Mouse (Mus musculus): ENCODE data around the gene Insyn1. TPM values are rescaled to one million over a fixed set of nuclear protein-coding genes. Genes with fewer than 3 reads are reported as not detected.

Gene Insyn1
- polyA plus RNA-seq, 1 experiment = 1.1 TPM

GRCm38 (mm10) chr9:58457481-58457955 lies 30.9 kb upstream of the Insyn1 start:
- 36% methylated on average over 7 of the region's 7 CpGs for WGBS
- Histone ChIP-seq H3K4me3 (ENCODE audit: low read depth, low read length) (no peak overlapping the region), H3K27me3 (ENCODE audit: control insufficient read depth, insufficient read depth, low read length) (no peaks in the 10 kb centered on the region), H3K4me1 (ENCODE audit: control insufficient read depth, insufficient read depth, insufficient read length, low read length) (peaks cover 7% of the 10 kb centered on the region), H3K27ac (ENCODE audit: insufficient read depth, low read depth, low read length) (no peak overlapping the region), H3K36me3 (ENCODE audit: control insufficient read depth, insufficient read depth, low read length) (no peaks in the 10 kb centered on the region)
- TF ChIP-seq POLR2A (IDR thresholded peaks at IDR 0.05; ENCODE audit: low read depth, low read length) (no peak), CTCF (IDR thresholded peaks at IDR 0.05; ENCODE audit: extremely low read depth, insufficient read length, insufficient replicate concordance, low read depth, low read length) (no peak)

- Histone ChIP-seq H3K27me3 (ENCODE audit: control insufficient read depth, insufficient read depth, low read length) (no peaks in the 10 kb centered on the region), H3K4me3 (ENCODE audit: low read depth, low read length) (no peak overlapping the region), H3K27ac (ENCODE audit: insufficient read depth, low read depth, low read length) (no peak overlapping the region), H3K36me3 (ENCODE audit: control insufficient read depth, insufficient read depth, low read length) (no peaks in the 10 kb centered on the region), H3K4me1 (ENCODE audit: control insufficient read depth, insufficient read depth, insufficient read length, low read length) (peaks cover 7% of the 10 kb centered on the region)
- TF ChIP-seq CTCF (IDR thresholded peaks at IDR 0.05; ENCODE audit: extremely low read depth, insufficient read length, insufficient replicate concordance, low read depth, low read length) = no peak
- no peak for TF ChIP-seq POLR2A (IDR thresholded peaks at IDR 0.05; ENCODE audit: low read depth, low read length)
- 88% methylated on average over 3 of the region's 3 CpGs for WGBS
Observed at GRCm38 (mm10) chr9:58458341-58458740, 30.1 kb upstream of the Insyn1 start.

- H3K36me3 ChIP-seq (ENCODE audit: control insufficient read depth, insufficient read depth, low read length) = no peaks in the 10 kb centered on the region
- WGBS = 88% methylated on average over 6 of the region's 6 CpGs
- H3K4me1 ChIP-seq (ENCODE audit: control insufficient read depth, insufficient read depth, insufficient read length, low read length) = peaks cover 7% of the 10 kb centered on the region
- no peak overlapping the region for H3K4me3 ChIP-seq (ENCODE audit: low read depth, low read length)
- no peak overlapping the region for H3K27ac ChIP-seq (ENCODE audit: insufficient read depth, low read depth, low read length)
- H3K27me3 ChIP-seq (ENCODE audit: control insufficient read depth, insufficient read depth, low read length) = no peaks in the 10 kb centered on the region
- TF ChIP-seq CTCF (IDR thresholded peaks at IDR 0.05; ENCODE audit: extremely low read depth, insufficient read length, insufficient replicate concordance, low read depth, low read length) (no peak), POLR2A (IDR thresholded peaks at IDR 0.05; ENCODE audit: low read depth, low read length) (no peak)
Observed at GRCm38 (mm10) chr9:58458856-58459553, 29.4 kb upstream of the Insyn1 start.

GRCm38 (mm10) chr9:58467345-58468025 lies 20.9 kb upstream of the Insyn1 start:
- Histone ChIP-seq H3K4me1 (ENCODE audit: control insufficient read depth, insufficient read depth, insufficient read length, low read length) (no peaks in the 10 kb centered on the region), H3K27ac (ENCODE audit: insufficient read depth, low read depth, low read length) (no peak overlapping the region), H3K27me3 (ENCODE audit: control insufficient read depth, insufficient read depth, low read length) (no peaks in the 10 kb centered on the region), H3K4me3 (ENCODE audit: low read depth, low read length) (no peak overlapping the region), H3K36me3 (ENCODE audit: control insufficient read depth, insufficient read depth, low read length) (no peaks in the 10 kb centered on the region)
- WGBS = 62% methylated on average over 5 of the region's 5 CpGs
- no peak for TF ChIP-seq CTCF (IDR thresholded peaks at IDR 0.05; ENCODE audit: extremely low read depth, insufficient read length, insufficient replicate concordance, low read depth, low read length)
- TF ChIP-seq POLR2A (IDR thresholded peaks at IDR 0.05; ENCODE audit: low read depth, low read length) = no peak

- Histone ChIP-seq H3K27ac (ENCODE audit: insufficient read depth, low read depth, low read length) (no peak overlapping the region), H3K4me3 (ENCODE audit: low read depth, low read length) (no peak overlapping the region), H3K36me3 (ENCODE audit: control insufficient read depth, insufficient read depth, low read length) (no peaks in the 10 kb centered on the region), H3K4me1 (ENCODE audit: control insufficient read depth, insufficient read depth, insufficient read length, low read length) (no peaks in the 10 kb centered on the region), H3K27me3 (ENCODE audit: control insufficient read depth, insufficient read depth, low read length) (no peaks in the 10 kb centered on the region)
- no peak for TF ChIP-seq POLR2A (IDR thresholded peaks at IDR 0.05; ENCODE audit: low read depth, low read length)
- TF ChIP-seq CTCF (IDR thresholded peaks at IDR 0.05; ENCODE audit: extremely low read depth, insufficient read length, insufficient replicate concordance, low read depth, low read length) = no peak
- 60% methylated on average over 6 of the region's 6 CpGs for WGBS
Observed at GRCm38 (mm10) chr9:58470466-58470865, 17.9 kb upstream of the Insyn1 start.

GRCm38 (mm10) chr9:58473211-58473815 lies 15.1 kb upstream of the Insyn1 start:
- Histone ChIP-seq H3K4me1 (ENCODE audit: control insufficient read depth, insufficient read depth, insufficient read length, low read length) (no peaks in the 10 kb centered on the region), H3K4me3 (ENCODE audit: low read depth, low read length) (no peak overlapping the region), H3K27ac (ENCODE audit: insufficient read depth, low read depth, low read length) (no peak overlapping the region), H3K27me3 (ENCODE audit: control insufficient read depth, insufficient read depth, low read length) (no peaks in the 10 kb centered on the region), H3K36me3 (ENCODE audit: control insufficient read depth, insufficient read depth, low read length) (no peaks in the 10 kb centered on the region)
- WGBS = 69% methylated on average over 8 of the region's 8 CpGs
- TF ChIP-seq POLR2A (IDR thresholded peaks at IDR 0.05; ENCODE audit: low read depth, low read length) = no peak
- no peak for TF ChIP-seq CTCF (IDR thresholded peaks at IDR 0.05; ENCODE audit: extremely low read depth, insufficient read length, insufficient replicate concordance, low read depth, low read length)

- WGBS = 29% methylated on average over 3 of the region's 3 CpGs
- peaks cover 3% of the 10 kb centered on the region; the same call in 1 of the 2 replicates for H3K4me1 ChIP-seq (ENCODE audit: control insufficient read depth, insufficient read depth, insufficient read length, low read length)
- no peaks in the 10 kb centered on the region for H3K36me3 ChIP-seq (ENCODE audit: control insufficient read depth, insufficient read depth, low read length)
- H3K27ac ChIP-seq (ENCODE audit: insufficient read depth, low read depth, low read length) = no peak overlapping the region
- no peak for TF ChIP-seq CTCF (IDR thresholded peaks at IDR 0.05; ENCODE audit: extremely low read depth, insufficient read length, insufficient replicate concordance, low read depth, low read length)
- no peak for TF ChIP-seq POLR2A (IDR thresholded peaks at IDR 0.05; ENCODE audit: low read depth, low read length)
- no peak overlapping the region for H3K4me3 ChIP-seq (ENCODE audit: low read depth, low read length)
- H3K27me3 ChIP-seq (ENCODE audit: control insufficient read depth, insufficient read depth, low read length) = peaks cover 36% of the 10 kb centered on the region
Observed at GRCm38 (mm10) chr9:58487076-58487475, 1.3 kb upstream of the Insyn1 start.

Measured in small intestine, adult 2 months (tissue).